Mouse (Mus musculus) urinary bladder, adult 18-20 months (tissue): ENCODE measurements around the gene S100a6.

Experiments used
- DNase-seq, 2 experiments: peaks; one replicate each; pipeline ENCODE4 v3.0.0; 2022; ENCODE audit warnings: low spot score in 2 of 2, mixed read lengths in 2 of 2

S100a6 gene

DNA sequence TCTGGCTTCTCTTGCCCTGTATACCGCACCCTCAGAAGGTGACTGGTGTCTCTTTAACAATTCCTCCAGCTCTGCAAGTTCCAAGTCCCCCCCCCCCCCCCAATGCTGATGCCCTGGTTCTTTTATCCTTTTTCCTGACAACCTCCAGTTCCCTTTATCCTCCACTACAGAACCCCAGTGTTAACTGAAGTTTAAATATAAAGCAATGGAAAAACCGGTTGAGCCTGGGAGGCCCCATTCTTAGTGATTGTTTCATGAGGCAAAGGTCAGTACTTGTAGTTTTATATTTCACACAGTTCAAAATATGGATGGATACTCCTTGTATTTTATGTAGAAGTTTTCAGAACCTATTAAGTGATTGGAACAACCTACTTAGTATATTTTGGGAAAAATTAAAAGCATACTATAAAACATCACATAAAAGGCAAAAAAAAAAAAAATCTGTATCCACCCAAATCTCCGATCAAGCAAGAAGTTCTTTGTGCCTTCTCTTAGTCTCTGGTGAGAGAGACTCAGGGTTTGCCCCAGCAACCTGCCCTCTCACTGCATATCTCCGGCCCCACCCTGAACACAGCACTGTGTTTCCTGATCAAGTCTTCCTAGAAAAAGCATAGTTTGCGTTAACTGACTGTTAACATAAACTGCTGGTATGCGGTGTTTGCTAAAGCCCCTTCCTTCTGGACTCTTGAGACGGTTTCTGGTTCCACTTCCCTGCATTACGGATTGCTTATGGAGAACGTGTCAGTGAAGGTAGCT is 13.8 kb downstream of the S100a6 start:
- peak in 1 of 2 experiments; percentile 4 for DNase-seq

DNA sequence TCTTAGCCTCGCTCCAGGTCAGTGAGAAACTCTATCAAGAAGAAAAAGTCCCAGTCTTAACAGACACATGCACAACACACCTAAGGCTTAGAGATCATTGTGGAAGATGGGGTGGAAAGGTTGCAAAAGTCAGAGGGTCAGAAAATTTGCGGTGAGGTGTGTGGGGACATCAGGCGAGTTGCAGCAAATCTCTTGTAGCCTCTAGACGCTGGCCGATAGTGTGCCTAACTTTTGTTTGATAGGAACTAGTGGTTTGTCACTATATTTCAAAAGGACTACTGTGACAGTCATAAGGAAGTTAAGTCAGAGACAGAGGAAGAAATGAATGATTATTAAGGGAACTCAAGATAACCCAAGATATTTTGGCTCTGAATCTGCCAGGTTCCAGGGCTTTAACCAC is 14.7 kb downstream of the S100a6 start:
- no peak for DNase-seq

GRCm38 (mm10) chr3:90627807-90628206 is 15.1 kb downstream of the S100a6 start:
- DNase-seq = no peak

DNA sequence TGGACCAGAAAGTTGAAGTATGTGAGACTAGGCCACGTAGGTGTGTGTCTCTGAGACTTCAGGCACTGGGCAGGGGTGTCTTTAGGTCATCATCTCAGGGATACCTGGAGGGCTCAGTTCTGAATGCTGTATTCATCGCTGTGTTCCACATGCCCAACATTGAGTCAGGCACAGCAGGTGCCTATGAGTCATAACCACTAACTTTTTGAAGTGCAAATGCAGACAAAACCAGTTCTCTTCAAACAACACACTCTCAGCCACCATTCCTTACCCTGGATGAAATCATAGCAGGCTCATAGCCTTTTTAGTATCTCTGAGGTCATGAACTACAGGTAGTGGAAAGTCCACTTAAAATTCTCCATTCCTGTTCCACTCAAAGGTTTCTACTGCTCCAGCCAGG is 16.6 kb downstream of the S100a6 start:
- DNase-seq = no peak

DNA sequence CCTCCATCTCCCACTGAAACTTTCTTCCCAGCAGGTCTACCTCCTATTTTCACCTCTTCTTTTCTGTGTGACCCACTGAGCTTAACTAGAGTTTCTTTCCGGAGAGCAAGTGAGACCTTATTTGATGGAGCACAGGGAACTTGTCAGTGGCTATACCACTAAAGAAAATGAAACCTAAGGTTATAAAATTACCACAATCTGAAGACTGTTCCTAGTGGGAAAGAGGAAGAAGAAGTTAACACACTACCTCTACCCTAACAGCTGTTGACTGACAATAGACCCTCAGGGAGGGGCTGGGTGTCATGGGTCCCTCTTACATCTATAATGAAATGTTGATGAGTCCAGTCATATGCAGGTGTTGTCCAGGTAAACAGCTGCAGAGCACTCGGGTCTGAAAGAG is 19.3 kb downstream of the S100a6 start:
- DNase-seq = no peak

DNA sequence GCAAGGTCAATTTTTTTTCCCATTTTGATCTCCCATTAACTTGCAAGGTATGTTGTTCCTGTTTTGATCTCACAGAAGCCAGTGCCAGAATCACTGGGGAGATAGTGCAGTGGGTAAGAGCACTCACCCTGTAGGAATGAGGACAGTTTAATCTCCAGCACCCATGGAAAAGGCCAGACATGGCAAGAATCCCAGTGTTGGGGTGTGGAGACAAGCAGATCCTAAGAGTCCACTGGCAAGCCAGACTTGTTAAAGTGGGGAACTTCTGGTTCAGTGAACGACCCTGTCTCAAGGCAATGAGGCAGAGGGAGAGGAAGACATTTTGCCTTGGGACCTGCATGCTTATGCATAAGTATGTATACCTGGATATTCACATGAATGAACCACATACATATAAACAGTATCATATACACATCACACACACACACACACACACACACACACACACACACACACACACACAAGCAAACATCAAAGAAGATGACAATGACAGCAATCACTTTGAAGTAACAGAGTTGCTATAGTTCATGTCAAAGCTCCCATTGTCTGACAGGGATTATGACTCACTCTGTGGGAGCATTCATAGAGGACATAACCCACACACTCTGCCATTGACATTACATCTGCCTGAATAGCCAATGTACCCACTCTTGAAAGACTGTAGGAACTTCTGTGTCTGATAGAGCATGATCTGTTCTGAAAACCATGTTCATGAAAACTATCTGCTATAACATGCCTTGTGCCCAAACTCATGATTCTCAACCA is 26.0 kb downstream of the S100a6 start:
- DNase-seq = no peak

- no peak for DNase-seq
These were observed 27.0 kb downstream of the S100a6 start for GRCm38 (mm10) chr3:90639511-90640154.

- DNase-seq = no peak
These were observed 28.3 kb downstream of the S100a6 start for GRCm38 (mm10) chr3:90640981-90641380.

GRCm38 (mm10) chr3:90644220-90644619 is 31.5 kb downstream of the S100a6 start:
- DNase-seq = no peak

DNA sequence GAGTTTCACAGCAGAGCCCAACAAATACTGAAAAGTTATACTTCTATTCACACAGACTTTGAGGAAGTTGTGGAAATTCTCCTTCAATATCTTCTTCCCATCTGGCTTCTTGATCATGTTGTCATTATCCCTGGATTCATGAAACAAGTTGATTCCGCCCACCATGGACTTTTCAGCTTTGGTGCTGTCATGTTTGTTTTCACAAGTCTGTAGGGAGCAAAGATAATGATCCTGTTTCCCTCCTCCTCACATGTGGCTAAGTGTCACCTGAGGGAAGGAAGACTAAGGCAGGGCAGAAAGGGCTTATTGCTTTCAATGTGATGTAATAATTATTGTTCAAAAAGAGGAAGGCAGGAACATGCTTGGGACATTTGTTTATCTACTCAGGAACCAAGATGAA is 34.6 kb downstream of the S100a6 start:
- no peak for DNase-seq

GRCm38 (mm10) chr3:90648981-90649380 is 36.3 kb downstream of the S100a6 start:
- no peak for DNase-seq

DNA sequence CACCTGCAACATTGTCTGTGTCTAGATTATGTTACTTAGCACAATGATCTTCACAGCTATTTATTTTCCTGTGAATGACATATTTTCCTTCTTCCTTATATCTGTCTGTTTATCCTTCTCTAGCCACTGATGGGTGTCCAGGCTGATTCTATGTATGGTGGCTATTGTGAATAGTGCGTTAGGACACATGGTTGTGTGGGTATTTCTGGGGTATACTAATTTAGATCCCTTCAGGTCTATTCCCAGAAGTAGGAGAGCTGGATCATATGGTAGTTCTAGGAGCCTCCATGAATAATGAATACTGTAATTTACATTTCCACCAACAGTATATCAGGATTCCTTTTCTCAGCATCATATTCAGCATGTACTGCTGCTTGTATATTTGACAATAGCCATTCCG is 37.1 kb downstream of the S100a6 start:
- DNase-seq = no peak

DNA sequence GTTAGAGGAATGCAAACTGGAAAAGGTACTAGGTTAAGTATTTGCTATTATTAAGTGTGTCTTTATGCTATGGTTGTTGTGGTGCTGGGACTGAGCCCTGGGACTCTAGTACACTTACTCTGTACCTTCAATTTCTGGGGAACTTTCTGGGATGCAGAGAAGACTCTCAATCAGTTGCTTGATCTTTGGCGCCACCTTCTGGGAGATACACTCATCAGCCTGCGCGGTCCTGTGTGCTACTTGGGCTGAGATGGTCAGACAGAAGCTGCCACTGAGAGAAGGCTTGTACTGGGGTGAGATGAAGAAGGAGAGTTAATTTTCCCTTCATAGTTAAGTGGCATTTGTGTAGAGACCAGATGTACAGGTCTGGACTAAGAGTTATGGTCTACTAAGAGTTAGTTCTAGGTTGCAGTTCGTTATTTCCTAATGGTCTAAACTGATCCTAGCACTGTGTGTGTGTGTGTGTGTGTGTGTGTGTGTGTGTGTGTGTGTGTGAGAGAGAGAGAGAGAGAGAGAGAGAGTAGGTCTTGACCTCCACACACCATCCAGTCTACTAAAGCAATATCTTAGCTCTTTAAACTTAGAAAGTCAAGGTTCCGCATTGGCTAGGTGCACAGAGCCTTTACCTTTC is 40.3 kb downstream of the S100a6 start:
- DNase-seq = peak; percentile 55 to 65

DNA sequence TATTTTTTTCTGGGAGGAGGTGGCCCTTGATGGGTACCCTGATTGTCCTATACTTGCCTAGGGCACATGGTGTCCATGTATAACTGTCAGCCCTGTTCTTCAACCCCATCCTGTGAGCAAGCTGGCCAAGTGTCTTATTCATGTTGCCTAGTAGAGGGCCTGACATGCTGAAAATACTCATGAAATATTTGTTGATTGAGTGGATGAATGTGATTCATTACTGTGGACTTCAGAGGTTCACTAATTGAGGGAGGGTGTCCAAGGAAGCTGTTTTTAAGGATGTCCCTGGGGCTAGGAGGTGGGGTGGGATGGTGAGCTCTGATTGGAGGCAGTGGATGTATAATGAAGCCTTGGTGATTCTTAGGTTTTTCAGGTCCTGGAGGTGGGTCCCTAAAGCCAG is 41.0 kb downstream of the S100a6 start, which contains the start of gene S100a7a:
S100a7a (plus strand) TSS at position 301 of the 400 bp plus-strand sequence.
- no peak for DNase-seq

- DNase-seq = no peak
These were observed 44.7 kb downstream of the S100a6 start for GRCm38 (mm10) chr3:90657405-90657804.

DNA sequence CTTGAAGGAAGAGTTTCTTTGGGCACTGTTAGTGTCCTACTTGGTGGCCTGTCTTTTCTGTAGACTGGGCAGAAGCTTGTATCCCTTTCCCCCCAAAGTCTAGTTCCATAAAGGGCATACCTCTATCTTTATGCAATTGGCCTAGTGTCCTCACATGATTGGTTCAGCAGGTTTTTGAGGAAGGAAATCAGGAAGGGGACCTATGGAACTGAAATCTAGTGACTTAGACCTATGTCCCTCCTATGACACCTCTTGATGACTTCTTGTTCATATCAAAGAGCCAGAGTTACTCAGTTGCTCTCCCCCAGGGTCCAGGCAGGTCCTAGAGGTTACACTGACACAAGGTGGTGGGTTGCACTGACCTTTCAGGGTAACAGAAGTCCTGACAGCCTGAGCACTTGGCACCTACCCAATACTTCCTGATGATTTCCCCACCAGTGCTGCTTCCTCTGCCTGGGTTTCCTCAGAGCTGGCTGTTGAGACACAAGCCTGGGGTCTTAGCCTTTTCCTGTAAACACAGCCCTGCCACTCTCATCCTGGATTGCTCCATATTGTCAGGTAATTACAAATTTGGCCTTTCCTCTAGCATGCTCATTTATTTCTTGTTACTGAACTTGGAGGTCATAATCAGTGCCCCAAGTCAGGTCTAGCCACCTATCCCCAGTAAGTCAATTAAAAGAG is 46.8 kb downstream of the S100a6 start:
- no peak for DNase-seq

- no peak for DNase-seq
These were observed 51.5 kb downstream of the S100a6 start for GRCm38 (mm10) chr3:90664219-90664618.

GRCm38 (mm10) chr3:90668846-90669245 is 56.2 kb downstream of the S100a6 start, which contains the start of gene S100a8:
TSS of gene S100a8 (plus strand) at chr3:90668978.
- no peak for DNase-seq
